Mouse (Mus musculus): ENCODE measurements around the gene Cers6. TPM values are rescaled to one million over a fixed set of nuclear protein-coding genes. Genes with fewer than 3 reads are reported as not detected.

Cers6 gene
- polyA plus RNA-seq, 1 experiment, result 10.3 TPM

DNA sequence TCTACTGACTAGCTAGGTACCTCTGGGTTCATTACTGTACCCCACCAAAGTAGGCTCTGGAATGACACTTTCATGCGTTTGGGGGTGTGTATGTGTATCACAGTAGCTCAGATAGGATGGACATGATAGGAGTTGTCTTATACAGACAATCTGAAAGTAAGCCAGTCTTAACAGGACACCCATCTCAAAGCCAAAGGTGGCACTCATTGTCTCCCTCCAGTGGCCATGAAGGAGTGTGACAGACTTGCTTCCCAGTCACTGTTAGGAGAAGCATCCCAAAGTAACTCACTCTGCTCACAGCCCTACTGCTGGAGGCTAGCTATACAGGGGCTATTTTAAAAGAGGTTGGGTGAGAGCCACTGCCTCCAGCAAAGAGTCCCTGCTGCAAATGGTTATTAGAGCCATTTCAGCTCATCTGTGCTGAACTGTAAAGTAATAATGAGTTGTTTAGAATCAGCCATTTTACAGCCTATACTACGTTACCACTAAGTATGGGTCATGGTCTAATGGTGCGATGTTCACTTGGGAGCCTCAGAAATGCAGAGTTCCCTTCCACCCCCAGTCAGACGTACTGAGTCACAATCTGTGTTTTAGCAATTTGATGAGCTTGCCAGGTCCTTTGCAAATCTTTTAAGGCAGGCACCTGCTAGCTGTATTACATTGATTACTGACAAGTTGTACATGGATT is 182.3 kb downstream of the Cers6 start:
- H3K4me3 ChIP-seq (ENCODE audit: insufficient read depth, poor library complexity, severe bottlenecking), result no peak overlapping the region
- peaks cover 3% of the 10 kb centered on the region for H3K79me3 ChIP-seq (ENCODE audit: low read depth)
- no peaks in the 10 kb centered on the region for H3K79me2 ChIP-seq (ENCODE audit: control insufficient read depth, insufficient read depth)
- no peaks in the 10 kb centered on the region for H3K36me3 ChIP-seq (ENCODE audit: control insufficient read depth, insufficient read depth)
- no peaks in the 10 kb centered on the region for H3K27me3 ChIP-seq (ENCODE audit: control insufficient read depth, insufficient read depth, insufficient read length)
- H3ac ChIP-seq (ENCODE audit: control insufficient read depth, insufficient read length, low read depth), result no peak overlapping the region
- TF ChIP-seq FOSL1 (IDR thresholded peaks at IDR 0.05; ENCODE audit: insufficient read depth, low read length, poor library complexity, severe bottlenecking) (no peak), CTCF (IDR thresholded peaks at IDR 0.05; ENCODE audit: control insufficient read depth, insufficient read depth, insufficient read length) (peak; percentile 76)

DNA sequence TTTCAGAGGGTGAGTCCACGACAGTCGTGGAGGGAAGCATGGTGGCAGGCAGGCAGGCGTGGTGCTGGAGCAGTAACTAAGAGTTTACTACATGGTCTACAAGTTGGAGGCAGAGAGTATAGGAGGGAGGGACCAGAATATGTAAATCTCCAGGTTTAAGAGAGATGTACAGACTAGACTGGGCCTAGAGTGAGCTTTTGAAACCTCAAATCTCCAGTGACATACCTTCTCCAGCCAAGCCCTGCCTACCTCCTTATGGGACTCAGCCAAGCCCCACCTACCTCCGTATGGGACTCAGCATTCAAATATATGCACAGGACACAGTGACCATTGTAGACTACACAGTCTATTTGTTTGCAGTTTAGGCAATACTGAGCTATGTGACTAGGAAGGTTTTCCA is 184.7 kb downstream of the Cers6 start:
- TF ChIP-seq CEBPB (IDR thresholded peaks at IDR 0.05; ENCODE audit: low read depth), result no peak
- no peak for TF ChIP-seq MYOD1 (IDR thresholded peaks at IDR 0.05; ENCODE audit: control insufficient read depth, insufficient read length, low read depth)
- no peak for TF ChIP-seq MYOG (IDR thresholded peaks at IDR 0.05; ENCODE audit: control insufficient read depth, extremely low read depth, insufficient read length)
- no peak for TF ChIP-seq MAX (IDR thresholded peaks at IDR 0.05)
- H3K79me2 ChIP-seq (ENCODE audit: control insufficient read depth, insufficient read depth), result no peaks in the 10 kb centered on the region
- no peaks in the 10 kb centered on the region for H3K27me3 ChIP-seq (ENCODE audit: control insufficient read depth, insufficient read depth, insufficient read length)
- peaks cover 3% of the 10 kb centered on the region for H3K36me3 ChIP-seq (ENCODE audit: control insufficient read depth, insufficient read depth)
- no peak overlapping the region for H3ac ChIP-seq (ENCODE audit: control insufficient read depth, insufficient read length, low read depth)
- H3K79me3 ChIP-seq (ENCODE audit: low read depth), result peaks cover 3% of the 10 kb centered on the region
- H3K4me3 ChIP-seq (ENCODE audit: insufficient read depth, poor library complexity, severe bottlenecking), result no peak overlapping the region

DNA sequence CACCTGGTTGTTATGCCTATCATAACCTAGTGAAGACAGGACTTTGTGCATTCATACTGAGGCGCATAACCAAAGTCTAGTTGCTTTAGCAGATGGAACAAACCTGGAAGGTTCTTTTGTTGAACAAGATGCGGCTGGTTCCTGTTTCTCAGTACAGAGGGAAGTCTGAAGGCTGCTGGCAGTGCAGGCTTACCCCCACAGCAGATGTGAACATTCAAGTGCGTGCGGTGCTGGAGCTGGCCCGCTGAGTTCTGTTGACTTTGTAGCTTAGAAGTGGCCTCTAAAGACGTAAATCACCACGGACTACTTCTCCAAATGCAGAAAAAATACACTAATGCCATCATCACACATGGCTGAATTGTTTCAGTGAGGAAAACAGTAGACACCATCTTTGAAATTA is 186.1 kb downstream of the Cers6 start:
- TF ChIP-seq CEBPB (IDR thresholded peaks at IDR 0.05; ENCODE audit: low read depth) (no peak), CTCF (IDR thresholded peaks at IDR 0.05; ENCODE audit: control insufficient read depth, insufficient read depth, insufficient read length) (no peak), MYOG (IDR thresholded peaks at IDR 0.05; ENCODE audit: control insufficient read depth, extremely low read depth, insufficient read length) (no peak), FOSL1 (IDR thresholded peaks at IDR 0.05; ENCODE audit: insufficient read depth, low read length, poor library complexity, severe bottlenecking) (no peak), MYOD1 (IDR thresholded peaks at IDR 0.05; ENCODE audit: control insufficient read depth, insufficient read length, low read depth) (no peak), MAX (IDR thresholded peaks at IDR 0.05) (no peak), USF1 (IDR thresholded peaks at IDR 0.05; ENCODE audit: low read depth) (no peak)
- H3K36me3 ChIP-seq (ENCODE audit: control insufficient read depth, insufficient read depth), result peaks cover 12% of the 10 kb centered on the region

DNA sequence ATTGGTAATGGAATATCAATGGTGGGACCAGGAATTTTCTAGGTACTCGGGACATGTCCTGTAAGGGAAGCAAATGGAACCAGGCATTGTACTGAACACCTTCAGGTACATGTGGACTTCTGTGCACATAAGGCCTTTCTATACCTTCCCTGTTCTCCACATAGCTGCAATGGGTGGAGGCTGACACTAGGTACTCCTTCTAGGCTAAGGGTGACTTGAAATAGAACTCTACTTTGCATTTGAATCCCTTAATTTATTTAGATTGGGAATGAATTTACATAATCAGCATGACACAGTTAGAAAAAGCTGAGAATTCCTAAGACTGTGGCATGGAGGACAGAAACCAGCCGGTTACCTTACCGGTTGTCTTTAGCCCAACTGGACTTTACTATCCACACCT is 186.6 kb downstream of the Cers6 start:
- Histone ChIP-seq H3K27me3 (ENCODE audit: control insufficient read depth, insufficient read depth, insufficient read length) (no peaks in the 10 kb centered on the region), H3K79me3 (ENCODE audit: low read depth) (peaks cover 3% of the 10 kb centered on the region), H3K4me3 (ENCODE audit: insufficient read depth, poor library complexity, severe bottlenecking) (no peak overlapping the region), H3ac (ENCODE audit: control insufficient read depth, insufficient read length, low read depth) (no peak overlapping the region), H3K79me2 (ENCODE audit: control insufficient read depth, insufficient read depth) (no peaks in the 10 kb centered on the region), H3K36me3 (ENCODE audit: control insufficient read depth, insufficient read depth) (peaks cover 17% of the 10 kb centered on the region)
- no peak for TF ChIP-seq MAX (IDR thresholded peaks at IDR 0.05)
- TF ChIP-seq CEBPB (IDR thresholded peaks at IDR 0.05; ENCODE audit: low read depth), result no peak
- TF ChIP-seq FOSL1 (IDR thresholded peaks at IDR 0.05; ENCODE audit: insufficient read depth, low read length, poor library complexity, severe bottlenecking), result no peak
- no peak for TF ChIP-seq MYOG (IDR thresholded peaks at IDR 0.05; ENCODE audit: control insufficient read depth, extremely low read depth, insufficient read length)
- no peak for TF ChIP-seq USF1 (IDR thresholded peaks at IDR 0.05; ENCODE audit: low read depth)
- no peak for TF ChIP-seq MYOD1 (IDR thresholded peaks at IDR 0.05; ENCODE audit: control insufficient read depth, insufficient read length, low read depth)
- TF ChIP-seq CTCF (IDR thresholded peaks at IDR 0.05; ENCODE audit: control insufficient read depth, insufficient read depth, insufficient read length), result no peak

More for the DNA sequence above, 186.1 kb downstream of the Cers6 start:
- no peaks in the 10 kb centered on the region for H3K27me3 ChIP-seq (ENCODE audit: control insufficient read depth, insufficient read depth, insufficient read length)
- H3ac ChIP-seq (ENCODE audit: control insufficient read depth, insufficient read length, low read depth), result no peak overlapping the region
- H3K79me2 ChIP-seq (ENCODE audit: control insufficient read depth, insufficient read depth), result no peaks in the 10 kb centered on the region
- peaks cover 3% of the 10 kb centered on the region for H3K79me3 ChIP-seq (ENCODE audit: low read depth)
- no peak overlapping the region for H3K4me3 ChIP-seq (ENCODE audit: insufficient read depth, poor library complexity, severe bottlenecking)

DNA sequence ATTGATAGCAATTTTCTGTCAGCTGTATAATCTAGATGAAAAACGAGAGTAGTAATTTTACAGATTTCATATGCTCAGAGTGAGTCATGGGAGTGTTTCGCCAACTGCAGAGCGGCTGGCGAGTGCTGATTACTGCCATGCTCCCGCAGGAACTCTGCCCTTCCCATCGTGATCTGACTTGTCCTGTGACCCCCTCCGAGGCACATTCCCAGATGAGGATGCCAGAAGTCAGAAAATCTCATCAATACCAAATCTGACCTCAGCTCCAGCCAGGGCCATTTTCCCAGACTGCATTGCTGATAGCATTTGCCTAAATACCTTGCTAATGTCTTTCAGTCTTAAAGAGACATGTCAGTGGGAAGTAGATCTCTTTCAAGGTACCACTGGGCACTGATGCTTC is 187.9 kb downstream of the Cers6 start:
- TF ChIP-seq CEBPB (IDR thresholded peaks at IDR 0.05; ENCODE audit: low read depth) (no peak), USF1 (IDR thresholded peaks at IDR 0.05; ENCODE audit: low read depth) (no peak), MYOD1 (IDR thresholded peaks at IDR 0.05; ENCODE audit: control insufficient read depth, insufficient read length, low read depth) (no peak), MAX (IDR thresholded peaks at IDR 0.05) (no peak), CTCF (IDR thresholded peaks at IDR 0.05; ENCODE audit: control insufficient read depth, insufficient read depth, insufficient read length) (no peak), FOSL1 (IDR thresholded peaks at IDR 0.05; ENCODE audit: insufficient read depth, low read length, poor library complexity, severe bottlenecking) (no peak)
- Histone ChIP-seq H3K4me3 (ENCODE audit: insufficient read depth, poor library complexity, severe bottlenecking) (no peak overlapping the region), H3K36me3 (ENCODE audit: control insufficient read depth, insufficient read depth) (peaks cover 23% of the 10 kb centered on the region), H3K79me3 (ENCODE audit: low read depth) (peaks cover 3% of the 10 kb centered on the region), H3K79me2 (ENCODE audit: control insufficient read depth, insufficient read depth) (no peaks in the 10 kb centered on the region), H3ac (ENCODE audit: control insufficient read depth, insufficient read length, low read depth) (no peak overlapping the region), H3K27me3 (ENCODE audit: control insufficient read depth, insufficient read depth, insufficient read length) (no peaks in the 10 kb centered on the region)

DNA sequence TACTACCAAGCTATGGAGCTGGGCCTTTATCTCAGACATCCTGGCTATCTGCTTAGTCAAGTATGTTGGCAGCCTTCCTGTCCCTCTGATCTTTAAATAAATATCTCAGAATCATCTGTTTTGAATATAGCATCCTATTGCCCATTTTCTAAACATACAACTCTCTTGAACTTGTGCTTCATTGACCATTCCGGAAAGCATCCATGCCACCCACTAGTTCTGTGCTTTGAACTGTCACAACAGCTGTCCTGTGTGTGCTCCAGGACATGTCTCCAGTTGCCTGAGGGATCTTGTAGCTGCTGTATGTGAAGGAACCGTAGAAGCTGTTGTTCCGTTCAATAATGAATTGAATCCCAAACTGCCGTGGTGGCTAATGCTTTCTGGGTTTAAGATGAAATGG is 188.9 kb downstream of the Cers6 start:
- Histone ChIP-seq H3K36me3 (ENCODE audit: control insufficient read depth, insufficient read depth) (peaks cover 23% of the 10 kb centered on the region), H3K4me3 (ENCODE audit: insufficient read depth, poor library complexity, severe bottlenecking) (no peak overlapping the region), H3K79me3 (ENCODE audit: low read depth) (no peaks in the 10 kb centered on the region), H3ac (ENCODE audit: control insufficient read depth, insufficient read length, low read depth) (no peak overlapping the region), H3K27me3 (ENCODE audit: control insufficient read depth, insufficient read depth, insufficient read length) (no peaks in the 10 kb centered on the region), H3K79me2 (ENCODE audit: control insufficient read depth, insufficient read depth) (no peaks in the 10 kb centered on the region)
- no peak for TF ChIP-seq CEBPB (IDR thresholded peaks at IDR 0.05; ENCODE audit: low read depth)
- no peak for TF ChIP-seq CTCF (IDR thresholded peaks at IDR 0.05; ENCODE audit: control insufficient read depth, insufficient read depth, insufficient read length)
- no peak for TF ChIP-seq USF1 (IDR thresholded peaks at IDR 0.05; ENCODE audit: low read depth)
